36 mouse cellular contexts compared by ENCODE assay signal in genomic region chr14:28493806-28494205, GRCm38 (mm10). TPM values are rescaled to one million over a fixed set of nuclear protein-coding genes. Genes with fewer than 3 reads are reported as not detected.
"Had no signal": no experiment of that assay in that cellular context is flagged by ENCODE, and none has a peak within 500 bp of the region (broad histone marks: within the 10 kb centered on the region; RNA-seq: fewer than 3 reads in every experiment).

No protein-coding gene starts in this region.

- H3K9me3 ChIP-seq: heart, embryonic 10.5 days; heart, embryonic 12.5 days; heart, embryonic 13.5 days; heart, embryonic 15.5 days; hindbrain, embryonic 10.5 days; hindbrain, embryonic 12.5 days; hindbrain, embryonic 13.5 days; hindbrain, embryonic 15.5 days; intestine, embryonic 15.5 days; kidney, embryonic 15.5 days had no signal

- H3K27ac ChIP-seq: heart, embryonic 10.5 days; heart, embryonic 13.5 days; heart, embryonic 15.5 days; hindbrain, embryonic 10.5 days; hindbrain, embryonic 12.5 days; hindbrain, embryonic 13.5 days; hindbrain, embryonic 14.5 days; hindbrain, embryonic 15.5 days; hindbrain, postnatal 0 days; intestine, embryonic 15.5 days; kidney, embryonic 15.5 days; kidney, postnatal 0 days; layer of hippocampus, adult 2 months had no signal

- H3K36me3 ChIP-seq: heart, embryonic 10.5 days; heart, embryonic 12.5 days; heart, embryonic 13.5 days; heart, embryonic 15.5 days; hindbrain, embryonic 10.5 days; hindbrain, embryonic 12.5 days; hindbrain, embryonic 13.5 days; hindbrain, embryonic 15.5 days; intestine, embryonic 15.5 days; kidney, embryonic 15.5 days had no signal

- H3K9ac ChIP-seq: heart, embryonic 12.5 days; heart, embryonic 13.5 days; heart, embryonic 15.5 days; hindbrain, embryonic 12.5 days; hindbrain, embryonic 13.5 days; hindbrain, embryonic 14.5 days; hindbrain, embryonic 15.5 days; intestine, embryonic 15.5 days; kidney, embryonic 15.5 days had no signal

- H3K4me1 ChIP-seq: heart, embryonic 10.5 days; heart, embryonic 12.5 days; heart, embryonic 13.5 days; heart, embryonic 15.5 days; hindbrain, embryonic 12.5 days; hindbrain, embryonic 13.5 days; hindbrain, embryonic 15.5 days; intestine, embryonic 15.5 days; kidney, embryonic 15.5 days had no signal

- H3K4me2 ChIP-seq: heart, embryonic 11.5 days; heart, embryonic 12.5 days; heart, embryonic 13.5 days; heart, embryonic 15.5 days; hindbrain, embryonic 12.5 days; hindbrain, embryonic 13.5 days; hindbrain, embryonic 14.5 days; hindbrain, embryonic 15.5 days; intestine, embryonic 15.5 days; kidney, embryonic 15.5 days had no signal

- ATAC-seq: hindbrain, embryonic 16.5 days; hindbrain, postnatal 0 days; inflammation-experienced regulatory T-cells, adult 6 months; intestine, embryonic 15.5 days; intestine, embryonic 16.5 days; intestine, postnatal 0 days had no signal

- DNase-seq: heart, postnatal 10 days; heart, postnatal 14 days; heart, postnatal 36 days; heart, postnatal 4 days; kidney, adult 11 months; kidney, adult 18-20 months; kidney, adult 2 months; kidney, adult 8-10 months; kidney, adult 9 months; kidney, postnatal 10 days; kidney, postnatal 14 days; kidney, postnatal 25 days; kidney, postnatal 36 days; kidney, postnatal 4 days; layer of hippocampus, adult 9-11 months; layer of hippocampus, postnatal 36 days had no signal

- H3K27me3 ChIP-seq: heart, embryonic 12.5 days; heart, embryonic 13.5 days; heart, embryonic 15.5 days; hindbrain, embryonic 12.5 days; hindbrain, embryonic 13.5 days; hindbrain, embryonic 15.5 days; intestine, embryonic 15.5 days had no signal

- H3K4me3 ChIP-seq: heart, embryonic 10.5 days; heart, embryonic 12.5 days; heart, embryonic 13.5 days; heart, embryonic 15.5 days; hindbrain, embryonic 10.5 days; hindbrain, embryonic 12.5 days; hindbrain, embryonic 13.5 days; hindbrain, embryonic 15.5 days; intestine, embryonic 15.5 days; kidney, embryonic 15.5 days; layer of hippocampus, adult 2 months had no signal

RNA-seq across cellular contexts. Expression of gene Wnt5a, which starts 10.7 kb away (rescaled TPM):
- total RNA-seq: hematopoietic stem cell, adult 5-6 weeks had no signal
- polyA plus RNA-seq: inflammation-experienced regulatory T-cells, adult 6 months had no signal
